Mouse (Mus musculus) ES-E14 (cell line): ENCODE measurements around the gene S100a7a. TPM values are rescaled to one million over a fixed set of nuclear protein-coding genes. Genes with fewer than 3 reads are reported as not detected.

ENCODE experiments used
- DNase-seq: peaks from one replicate; pipeline ENCODE4 v3.0.0-alpha.2; 2013; ENCODE audit warnings: low read depth, low spot score
- H3K27ac ChIP-seq: 2 replicates; pipeline ENCODE4 v1.5.1; 2012; ENCODE audit warnings: low read depth, mild to moderate bottlenecking, low read length, moderate library complexity, mixed read lengths; ENCODE audit not compliant: poor library complexity, insufficient read depth, severe bottlenecking
- H3K36me3 ChIP-seq: 2 replicates; pipeline ENCODE4 v1.6.1; 2012; ENCODE audit warnings: mild to moderate bottlenecking, low read length, moderate library complexity, mixed read lengths; ENCODE audit not compliant: control insufficient read depth, poor library complexity, insufficient read depth, severe bottlenecking
- H3K4me1 ChIP-seq, 2 experiments: fragments of 150-350 bp in 1 of 2; sonication (generic) in 1 of 2; 2 replicates each; pipeline ENCODE4 v1.6.1; 2012; ENCODE audit warnings: low read length in 2 of 2, mild to moderate bottlenecking in 1 of 2, mixed read lengths in 1 of 2; ENCODE audit not compliant: control insufficient read depth in 2 of 2, insufficient read depth in 2 of 2, poor library complexity in 1 of 2
- H3K4me3 ChIP-seq, 2 experiments: fragments of 150-350 bp in 1 of 2; sonication (generic) in 1 of 2; 2 replicates each; pipeline ENCODE4 v1.5.1; 2012; ENCODE audit warnings: low read length in 2 of 2, low read depth in 1 of 2, mild to moderate bottlenecking in 1 of 2, mixed read lengths in 1 of 2; ENCODE audit not compliant: insufficient read depth in 1 of 2, poor library complexity in 1 of 2, severe bottlenecking in 1 of 2
- H3K9ac ChIP-seq: 2 replicates; pipeline ENCODE4 v1.6.1; 2012; ENCODE audit warnings: low read depth, mild to moderate bottlenecking, low read length, mixed read lengths; ENCODE audit not compliant: poor library complexity, insufficient read depth, severe bottlenecking
- H3K9me3 ChIP-seq: fragments of 150-350 bp; sonication (generic); 2 replicates; pipeline ENCODE4 v1.6.1; 2012; ENCODE audit warnings: low read depth, mild to moderate bottlenecking, low read length; ENCODE audit not compliant: control insufficient read depth, insufficient read depth
- CHD2 ChIP-seq: IDR thresholded peaks from 2 replicates; pipeline ENCODE4 v1.6.1; 2014; ENCODE audit warnings: mild to moderate bottlenecking, low read depth, low read length, inconsistent platforms
- HCFC1 ChIP-seq: IDR thresholded peaks from 2 replicates; pipeline ENCODE4 v1.6.1; 2012; ENCODE audit warnings: low read length, inconsistent platforms, borderline replicate concordance; ENCODE audit not compliant: insufficient read depth
- MAFK ChIP-seq: IDR thresholded peaks from 2 replicates; pipeline ENCODE4 v1.6.1; 2014; ENCODE audit warnings: mild to moderate bottlenecking, low read depth, low read length, inconsistent platforms; ENCODE audit not compliant: insufficient read depth
- ZC3H11A ChIP-seq: IDR thresholded peaks from 2 replicates; pipeline ENCODE4 v1.6.1; 2012; ENCODE audit warnings: low read depth, mild to moderate bottlenecking, inconsistent platforms, low read length, borderline replicate concordance
- ZNF384 ChIP-seq: IDR thresholded peaks from 2 replicates; pipeline ENCODE4 v1.6.1; 2012; ENCODE audit warnings: low read depth, low read length, inconsistent platforms
- in situ Hi-C, 2 experiments: fragments of 600-800 bp; cut with MboI; formaldehyde crosslinking; loops; one replicate each; pipeline ENCODE4 v1.15.1; 2025; ENCODE audit warnings: low sequenced_read_pairs in 2 of 2, inconsistent platforms in 1 of 2; ENCODE audit not compliant: unreplicated experiment in 2 of 2
- total RNA-seq: library from RNA; depleted of rRNA; stranded (reverse); fragments of 300-350 nt; gene quantifications from 2 replicates; pipeline ENCODE4 v1.2.3, GENCODE M21; 2012; rRNA removed

Gene S100a7a
- total RNA-seq, 1 experiment: 1.1 TPM

GRCm38 (mm10) chr3:90693496-90693895 lies 39.7 kb downstream of the S100a7a start:
- in situ Hi-C loops: no loop called here
- Histone ChIP-seq H3K4me3 (no peak overlapping the region), H3K9me3 (no peaks in the 10 kb centered on the region), H3K36me3 (no peaks in the 10 kb centered on the region), H3K4me1 (no peaks in the 10 kb centered on the region), H3K9ac (no peak overlapping the region), H3K27ac (no peak overlapping the region)
- no peak for TF ChIP-seq MAFK
- no peak for TF ChIP-seq ZNF384
- TF ChIP-seq CHD2: no peak
- TF ChIP-seq ZC3H11A: no peak
- DNase-seq: no peak

GRCm38 (mm10) chr3:90695613-90696012 lies 41.8 kb downstream of the S100a7a start, which contains the start of gene S100a9:
Gene S100a9 (minus strand): TSS chr3:90695721.
- TF ChIP-seq CHD2: no peak
- TF ChIP-seq ZNF384: no peak
- TF ChIP-seq HCFC1: no peak
- no peak for TF ChIP-seq ZC3H11A
- TF ChIP-seq MAFK: no peak
- DNase-seq: no peak
- no peak within 1 kb of the TSS for H3K9ac ChIP-seq
- no peaks in the 10 kb centered on the region for H3K36me3 ChIP-seq
- H3K27ac ChIP-seq: no peak within 1 kb of the TSS
- no peaks in the 10 kb centered on the region for H3K4me1 ChIP-seq
- in situ Hi-C loops: no loop called here
- no peaks in the 10 kb centered on the region for H3K9me3 ChIP-seq
- no peak within 1 kb of the TSS for H3K4me3 ChIP-seq

- no peak for TF ChIP-seq CHD2
- TF ChIP-seq MAFK: no peak
- TF ChIP-seq HCFC1: no peak
- no peak for TF ChIP-seq ZNF384
- no peak for TF ChIP-seq ZC3H11A
- Histone ChIP-seq H3K4me1 (no peaks in the 10 kb centered on the region), H3K9ac (no peak overlapping the region), H3K4me3 (no peak overlapping the region), H3K9me3 (no peaks in the 10 kb centered on the region), H3K36me3 (no peaks in the 10 kb centered on the region), H3K27ac (no peak overlapping the region)
- no peak for DNase-seq
- in situ Hi-C loops: no loop called here
Observed at GRCm38 (mm10) chr3:90702244-90702643, 48.4 kb downstream of the S100a7a start.

Other genes with a start within 250 kb of the S100a7a start
- 62.7 and 72.4 TPM in 2 replicates for gene Ints3, start 220.4 kb upstream of the S100a7a start, total RNA-seq
- 16.4 and 21.6 TPM in 2 replicates for gene Npr1, start 188.2 kb upstream of the S100a7a start, total RNA-seq
- 153 and 165 TPM in 2 replicates for gene Ilf2, start 177.9 kb upstream of the S100a7a start, total RNA-seq
- 24.7 and 33.6 TPM in 2 replicates for gene Snapin, start 163.0 kb upstream of the S100a7a start, total RNA-seq
- gene Chtop, start 144.5 kb upstream of the S100a7a start, total RNA-seq: 84.0 and 110 TPM in 2 replicates
- 1.7 and 2.3 TPM in 2 replicates for gene S100a1, start 139.6 kb upstream of the S100a7a start, total RNA-seq
- 5.3 and 8.2 TPM in 2 replicates for gene S100a13, start 139.6 kb upstream of the S100a7a start, total RNA-seq
- gene S100a14, start 127.2 kb upstream of the S100a7a start, total RNA-seq: 0.54 TPM in 1 of 2 replicates, not detected in the other
- gene S100a16, start 116.8 kb upstream of the S100a7a start, total RNA-seq: 3.2 TPM in 2 replicates
- gene S100a3, start 93.4 kb upstream of the S100a7a start, total RNA-seq: 0.95 and 1.6 TPM in 2 replicates
- gene S100a2, start 63.8 kb upstream of the S100a7a start, total RNA-seq: not detected in 2 replicates
- not detected in 2 replicates for gene Gm42674, start 52.1 kb upstream of the S100a7a start, total RNA-seq
- 2.0 and 6.9 TPM in 2 replicates for gene S100a4, start 50.2 kb upstream of the S100a7a start, total RNA-seq
- not detected in 2 replicates for gene S100a5, start 45.5 kb upstream of the S100a7a start, total RNA-seq
- gene S100a6, start 41.1 kb upstream of the S100a7a start, total RNA-seq: 488 and 912 TPM in 2 replicates
- gene S100a8, start 15.0 kb downstream of the S100a7a start, total RNA-seq: not detected in 2 replicates
- not detected in 2 replicates for gene S100a9, start 41.7 kb downstream of the S100a7a start, total RNA-seq
- not detected in 2 replicates for gene Pglyrp4, start 72.9 kb downstream of the S100a7a start, total RNA-seq
- gene Gm5849, start 123.9 kb downstream of the S100a7a start, total RNA-seq: not detected in 2 replicates